Mouse (Mus musculus) T-helper 17 cell (primary cell): ENCODE data around the gene Spink8.
"Not testable (repeated sequence)": the region's sequence is repeated elsewhere in the genome, so short reads cannot be mapped to it uniquely, and the experiment has no call there.

Source experiments
- in situ Hi-C, 2 experiments: fragments of 300-600 bp; cut with MboI, MseI; formaldehyde crosslinking; loops; 1 replicate in 1 of 2; 2 replicates in 1 of 2; pipeline ENCODE4 v1.15.1; 2025; ENCODE audit warnings: high pct_unique_total_duplicates in 2 of 2

Gene Spink8

GRCm38 (mm10) chr9:109811980-109812379 lies at the start of gene Spink8:
Spink8 (plus strand) TSS chr9:109812280.
- in situ Hi-C loops: no loop called here

- in situ Hi-C loops: not testable (repeated sequence)
These were observed 45.2 kb upstream of the Spink8 start for GRCm38 (mm10) chr9:109766841-109767240.

- in situ Hi-C loops: not testable (repeated sequence)
These were observed 21.5 kb upstream of the Spink8 start, which contains the start of gene Fbxw27 for GRCm38 (mm10) chr9:109790570-109790969. Fbxw27 (minus strand) TSS chr9:109790670.

GRCm38 (mm10) chr9:109795221-109795620 lies 16.9 kb upstream of the Spink8 start:
- in situ Hi-C loops: no loop called here

- in situ Hi-C loops: no loop called here
These were observed 16.3 kb upstream of the Spink8 start for GRCm38 (mm10) chr9:109795811-109796210.

- in situ Hi-C loops: no loop called here
These were observed 14.0 kb upstream of the Spink8 start for GRCm38 (mm10) chr9:109798051-109798450.

- in situ Hi-C loops: loop anchor here in 1 of 2 experiments (10.0 kb wide), 1 partner anchor 801 kb away; no protein-coding TSS in a partner anchor
These were observed 6.5 kb upstream of the Spink8 start for GRCm38 (mm10) chr9:109805596-109805995.

- in situ Hi-C loops: loop anchor here in 1 of 2 experiments (10.0 kb wide), 1 partner anchor 801 kb away; no protein-coding TSS in a partner anchor
These were observed 5.8 kb upstream of the Spink8 start for GRCm38 (mm10) chr9:109806260-109806659.

GRCm38 (mm10) chr9:109806695-109807293 lies 5.3 kb upstream of the Spink8 start:
- in situ Hi-C loops: loop anchor here in 1 of 2 experiments (10.0 kb wide), 1 partner anchor 802 kb away; no protein-coding TSS in a partner anchor

- in situ Hi-C loops: loop anchor here in 1 of 2 experiments (10.0 kb wide), 1 partner anchor 803 kb away; no protein-coding TSS in a partner anchor
These were observed 4.2 kb upstream of the Spink8 start for GRCm38 (mm10) chr9:109807898-109808297.

GRCm38 (mm10) chr9:109813424-109813823 lies 1.3 kb downstream of the Spink8 start:
- in situ Hi-C loops: no loop called here

- in situ Hi-C loops: no loop called here
These were observed 4.3 kb downstream of the Spink8 start for GRCm38 (mm10) chr9:109816341-109816740.

GRCm38 (mm10) chr9:109825739-109826138 lies 13.7 kb downstream of the Spink8 start:
- in situ Hi-C loops: loop anchor here in 1 of 2 experiments (5.0 kb wide), 1 partner anchor 37 kb away; no protein-coding TSS in a partner anchor

GRCm38 (mm10) chr9:109826181-109826580 lies 14.1 kb downstream of the Spink8 start:
- in situ Hi-C loops: loop anchor here in 1 of 2 experiments (5.0 kb wide), 1 partner anchor 36 kb away; no protein-coding TSS in a partner anchor

- in situ Hi-C loops: no loop called here
These were observed 20.5 kb downstream of the Spink8 start, which contains the start of gene Nme6 for GRCm38 (mm10) chr9:109832391-109833087. Nme6 (plus strand) TSS chr9:109832749.

- in situ Hi-C loops: no loop called here
These were observed 21.0 kb downstream of the Spink8 start for GRCm38 (mm10) chr9:109833088-109833412.

- in situ Hi-C loops: no loop called here
These were observed 37.3 kb downstream of the Spink8 start, which contains the start of gene Camp for GRCm38 (mm10) chr9:109849312-109849758. Camp (minus strand) TSS chr9:109849617.

- in situ Hi-C loops: no loop called here
These were observed 38.0 kb downstream of the Spink8 start for GRCm38 (mm10) chr9:109850099-109850498.

GRCm38 (mm10) chr9:109854341-109854740 lies 42.3 kb downstream of the Spink8 start:
- in situ Hi-C loops: no loop called here

GRCm38 (mm10) chr9:109855947-109856346 lies 43.9 kb downstream of the Spink8 start:
- in situ Hi-C loops: no loop called here

GRCm38 (mm10) chr9:109862397-109863044 lies 50.4 kb downstream of the Spink8 start:
- in situ Hi-C loops: loop anchor here (5.0 to 10.0 kb wide), 3 partner anchors 35 to 868 kb away; partner anchors contain the start of gene Pfkfb4 (in 1 of the 2)

- in situ Hi-C loops: loop anchor here (5.0 to 10.0 kb wide), 3 partner anchors 36 to 868 kb away; partner anchors contain the start of gene Pfkfb4 (in 1 of the 2)
These were observed 51.0 kb downstream of the Spink8 start for GRCm38 (mm10) chr9:109863085-109863484.
